Mouse (Mus musculus): Measurements from ENCODE around the gene Kap.

GRCm38 (mm10) chr6:133871131-133871530, 17.6 kb upstream of the Kap start:
- TF ChIP-seq POLR2A (IDR thresholded peaks at IDR 0.05; ENCODE audit: borderline replicate concordance, low read depth, low read length) (no peak), CTCF (IDR thresholded peaks at IDR 0.05; ENCODE audit: low read depth, low read length) (no peak)
